Mouse (Mus musculus) bone marrow, adult 2 months (tissue): Measurements from ENCODE around the gene Abcb4.

Experiments
- CTCF ChIP-seq: fragments of 200-500 bp; IDR thresholded peaks from 2 replicates; pipeline ENCODE4 v1.5.1; 2011; ENCODE audit warnings: low read length, control low read depth; ENCODE audit not compliant: control insufficient read depth, insufficient read depth
- POLR2A ChIP-seq: fragments of 200-500 bp; IDR thresholded peaks from 2 replicates; pipeline ENCODE4 v1.6.1; 2011; ENCODE audit warnings: low read depth, mild to moderate bottlenecking, control low read depth, low read length, borderline replicate concordance; ENCODE audit not compliant: control insufficient read depth

DNA sequence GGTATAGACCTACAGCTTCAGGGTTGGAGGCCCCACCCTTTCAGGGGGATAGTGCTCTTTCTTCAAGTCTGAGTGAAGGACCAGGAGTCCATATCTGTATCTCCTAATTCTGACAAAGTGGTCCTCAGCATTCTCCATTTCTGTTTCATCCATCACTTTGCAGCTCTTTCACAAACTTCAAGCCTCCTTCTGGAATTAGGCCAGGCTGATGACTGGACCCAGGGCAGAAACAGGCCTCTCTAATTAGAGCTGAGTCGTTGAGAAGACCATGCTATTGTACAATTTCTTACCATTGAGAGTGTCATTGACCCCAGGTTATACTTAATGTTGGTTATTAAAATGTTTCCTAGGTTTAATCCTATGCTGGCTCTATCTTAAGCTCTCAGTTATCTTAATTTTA, 31.7 kb upstream of the Abcb4 start:
- TF ChIP-seq CTCF, result no peak
- no peak for TF ChIP-seq POLR2A
